In the genomic region with DNA sequence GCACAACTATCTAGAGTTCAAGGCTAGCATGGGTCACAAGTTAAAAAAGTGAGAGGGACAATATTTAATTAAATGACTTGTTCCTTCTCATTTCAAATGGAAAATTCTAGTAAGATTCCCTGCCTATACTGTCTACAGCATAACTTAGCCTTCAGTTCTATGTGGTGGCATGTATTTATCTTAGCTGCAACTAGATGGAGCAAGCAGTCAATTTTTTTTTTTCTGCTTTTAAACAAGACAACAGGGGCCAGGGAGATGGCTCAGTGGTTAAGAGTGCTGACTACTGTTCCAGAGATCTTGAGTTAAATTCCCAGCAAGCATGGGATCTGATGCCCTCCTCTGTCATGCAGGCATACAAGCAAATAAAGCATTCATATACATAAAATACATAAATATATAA, we compare ENCODE assay signal across 18 mouse cellular contexts. TPM values are rescaled to one million over a fixed set of nuclear protein-coding genes. Genes with fewer than 3 reads are reported as not detected.
DNase-seq lines count a peak whose midpoint lies in the region; ATAC-seq and TF ChIP-seq lines count a peak whose summit lies in the region.
"Had no signal": no experiment of that assay in that cellular context is flagged by ENCODE, and none has a peak within 500 bp of the region (broad histone marks: within the 10 kb centered on the region; RNA-seq: fewer than 3 reads in every experiment).

No protein-coding gene starts in this region.

- H3K4me3 ChIP-seq in hindbrain, postnatal 0 days (ENCODE audit: low read length) = no peak overlapping the region
- H3K4me3 ChIP-seq in hindbrain, embryonic 10.5 days = no peak overlapping the region
- H3K4me3 ChIP-seq in lung, postnatal 0 days (ENCODE audit: low read depth, low read length) = no peak overlapping the region
- no peak overlapping the region for H3K4me3 ChIP-seq in MEL (ENCODE audit: control insufficient read depth in 1 of 2, insufficient read depth in 1 of 2, low read depth in 2 of 2, low read length in 2 of 2)
- H3K4me3 ChIP-seq: heart, embryonic 15.5 days; liver, embryonic 15.5 days had no signal

- no peaks in the 10 kb centered on the region for H3K9me3 ChIP-seq in hindbrain, postnatal 0 days (ENCODE audit: low read length)
- no peaks in the 10 kb centered on the region for H3K9me3 ChIP-seq in hindbrain, embryonic 10.5 days
- no peaks in the 10 kb centered on the region for H3K9me3 ChIP-seq in lung, postnatal 0 days (ENCODE audit: low read length)
- H3K9me3 ChIP-seq in MEL (replicated peaks; ENCODE audit: insufficient read depth, low read length) = no peaks in the 10 kb centered on the region
- H3K9me3 ChIP-seq: heart, embryonic 15.5 days; liver, embryonic 15.5 days had no signal

- no peak for TF ChIP-seq EP300 in lung, postnatal 0 days (IDR thresholded peaks at IDR 0.05)
- no peak for TF ChIP-seq EP300 in MEL (IDR thresholded peaks at IDR 0.05; ENCODE audit: low read depth in 1 of 2, low read length in 2 of 2)

- H3K9ac ChIP-seq in hindbrain, postnatal 0 days (replicated peaks; ENCODE audit: low read length) = no peak overlapping the region
- no peak overlapping the region for H3K9ac ChIP-seq in lung, postnatal 0 days (replicated peaks; ENCODE audit: low read depth)
- H3K9ac ChIP-seq in MEL (ENCODE audit: control insufficient read depth, low read depth, low read length, poor library complexity, severe bottlenecking) = no peak overlapping the region
- H3K9ac ChIP-seq: heart, embryonic 15.5 days; liver, embryonic 15.5 days had no signal

- DNase-seq in hindbrain, postnatal 0 days (ENCODE audit: low spot score) = peak; percentile 3
- DNase-seq in hindbrain, embryonic 10.5 days (ENCODE audit: low spot score) = no peak
- peak; percentile 66 for DNase-seq in lung, postnatal 0 days (ENCODE audit: low spot score)
- no peak for DNase-seq in lung, postnatal 25 days (ENCODE audit: low spot score)
- no peak for DNase-seq in MEL (ENCODE audit: low read depth, low spot score)
- DNase-seq in splenic B cell, adult 2 months (ENCODE audit: low read depth, low spot score) = peak; percentile 31
- DNase-seq in spleen, adult 18-20 months = no peak
- DNase-seq: adrenal gland, postnatal 25 days; cerebellum, adult 11-12 months; cerebellum, postnatal 25 days; embryo, embryonic 11 days; gastrocnemius, postnatal 14 days; heart, adult 18-20 months; lung, postnatal 36 days; right cerebral cortex, adult 18-20 months had no signal

- peak; percentile 34 for TF ChIP-seq RAD21 in MEL (IDR thresholded peaks at IDR 0.05; ENCODE audit: low read depth, low read length)

- peaks cover 3% of the 10 kb centered on the region; the same call in 1 of the 2 replicates for H3K79me2 ChIP-seq in MEL (ENCODE audit: control insufficient read depth, insufficient read depth, low read length, poor library complexity)

- no peak for TF ChIP-seq POLR2A in MEL (IDR thresholded peaks at IDR 0.05; ENCODE audit: control insufficient read depth in 1 of 2, insufficient read depth in 1 of 2, low read depth in 1 of 2, low read length in 2 of 2, poor library complexity in 1 of 2)

- H3K27ac ChIP-seq in hindbrain, postnatal 0 days = no peak overlapping the region
- H3K27ac ChIP-seq in hindbrain, embryonic 10.5 days = no peak overlapping the region
- no peak overlapping the region for H3K27ac ChIP-seq in lung, postnatal 0 days (ENCODE audit: low read length)
- H3K27ac ChIP-seq in MEL (ENCODE audit: control insufficient read depth, low read depth, low read length) = no peak overlapping the region
- H3K27ac ChIP-seq: heart, embryonic 15.5 days; liver, embryonic 15.5 days had no signal

- ATAC-seq in hindbrain, postnatal 0 days = no peak
- ATAC-seq in lung, postnatal 0 days = no peak
- ATAC-seq: inflammation-experienced regulatory T-cells, adult 6 months had no signal

- H3K4me1 ChIP-seq in hindbrain, postnatal 0 days (ENCODE audit: insufficient read depth, low read length) = no peaks in the 10 kb centered on the region
- no peaks in the 10 kb centered on the region for H3K4me1 ChIP-seq in hindbrain, embryonic 10.5 days (replicated peaks)
- H3K4me1 ChIP-seq in lung, postnatal 0 days (ENCODE audit: insufficient read depth, low read depth, low read length) = no peaks in the 10 kb centered on the region
- peaks cover 13 to 19% of the 10 kb centered on the region in 2 experiments for H3K4me1 ChIP-seq in MEL (ENCODE audit: control insufficient read depth in 1 of 2, insufficient read depth in 2 of 2, low read length in 2 of 2)
- H3K4me1 ChIP-seq: heart, embryonic 15.5 days; liver, embryonic 15.5 days had no signal

- peak; percentile 44 for TF ChIP-seq CTCF in hindbrain, postnatal 0 days (IDR thresholded peaks at IDR 0.05; ENCODE audit: low read depth)
- TF ChIP-seq CTCF in lung, postnatal 0 days (IDR thresholded peaks at IDR 0.05) = peak; percentile 53
- peak in 1 of 3 experiments; percentile 33; a peak in 2 of 6 replicates for TF ChIP-seq CTCF in MEL (IDR thresholded peaks at IDR 0.05 in 2 of 3, conservative IDR thresholded peaks at IDR 0.05 in 1 of 3; ENCODE audit: control insufficient read depth in 1 of 3, insufficient read depth in 1 of 3, low read depth in 2 of 3, low read length in 3 of 3, poor library complexity in 1 of 3, severe bottlenecking in 1 of 3)

- no peaks in the 10 kb centered on the region for H3K27me3 ChIP-seq in hindbrain, postnatal 0 days (ENCODE audit: insufficient read depth, low read length)
- no peaks in the 10 kb centered on the region for H3K27me3 ChIP-seq in hindbrain, embryonic 10.5 days (ENCODE audit: insufficient read depth, poor library complexity, severe bottlenecking)
- no peaks in the 10 kb centered on the region for H3K27me3 ChIP-seq in lung, postnatal 0 days (replicated peaks; ENCODE audit: insufficient read depth, low read length)
- H3K27me3 ChIP-seq in MEL (ENCODE audit: control insufficient read depth in 1 of 2, insufficient read depth in 2 of 2, low read length in 2 of 2) = no peaks in the 10 kb centered on the region
- no peaks in the 10 kb centered on the region for H3K27me3 ChIP-seq in splenic B cell, adult 2 months (ENCODE audit: control insufficient read depth, insufficient read depth, low read length, poor library complexity, severe bottlenecking)
- H3K27me3 ChIP-seq: heart, embryonic 15.5 days; liver, embryonic 15.5 days had no signal

- peaks cover 69% of the 10 kb centered on the region for H3K36me3 ChIP-seq in hindbrain, postnatal 0 days (ENCODE audit: insufficient read depth, low read length)
- peaks cover 100% of the 10 kb centered on the region for H3K36me3 ChIP-seq in hindbrain, embryonic 10.5 days
- peaks cover 38% of the 10 kb centered on the region for H3K36me3 ChIP-seq in lung, postnatal 0 days (ENCODE audit: insufficient read depth, low read length)
- H3K36me3 ChIP-seq in MEL (ENCODE audit: control insufficient read depth in 1 of 2, insufficient read depth in 2 of 2, low read length in 2 of 2) = peaks cover 23 to 38% of the 10 kb centered on the region in 2 experiments
- peaks cover 25% of the 10 kb centered on the region for H3K36me3 ChIP-seq in splenic B cell, adult 2 months (ENCODE audit: control insufficient read depth, insufficient read depth, low read length, poor library complexity, severe bottlenecking)

- H3K4me2 ChIP-seq in hindbrain, postnatal 0 days (ENCODE audit: low read depth, low read length) = no peak overlapping the region
- H3K4me2 ChIP-seq in lung, postnatal 0 days (replicated peaks; ENCODE audit: low read depth, low read length) = no peak overlapping the region
- H3K4me2 ChIP-seq: heart, embryonic 15.5 days; liver, embryonic 15.5 days had no signal

TF ChIP-seq in MEL, 35 proteins besides CTCF, POLR2A, EP300 and RAD21:
- TF ChIP-seq SMC3 (IDR thresholded peaks at IDR 0.05; ENCODE audit: low read depth, low read length) = 0 out of 2 replicates have a peak, but pooled peaks have one; percentile 14
- TF ChIP-seq MAX (IDR thresholded peaks at IDR 0.05; ENCODE audit: low read length) = no peak
TF ChIP-seq in MEL: peak in this region for 1.

RNA-seq across cellular contexts. Expression of gene Zfp106, which starts 34.1 kb away (rescaled TPM):
- total RNA-seq in hindbrain, postnatal 0 days (2014; rRNA removed) = 58.9 and 61.5 TPM in 2 replicates
- 40.3 and 41.6 TPM in 2 replicates for polyA plus RNA-seq in hindbrain, postnatal 0 days (2015; fragmentation: Nextera tagmentation; extraction: Ambion mirVana)
- polyA plus RNA-seq in hindbrain, embryonic 10.5 days (2016; fragmentation: Nextera tagmentation; extraction: Ambion mirVana) = 54.8 and 75.2 TPM in 2 replicates
- polyA plus RNA-seq in lung, postnatal 0 days (2015; fragmentation: Nextera tagmentation; extraction: Ambion mirVana) = 28.2 and 28.5 TPM in 2 replicates
- total RNA-seq in MEL (2012; rRNA removed) = 63.9 and 78.8 TPM in 2 replicates
- polyA plus RNA-seq in MEL (2012; ENCODE audit: insufficient read depth in 1 of 2, insufficient read length in 2 of 2, low read depth in 1 of 2, low replicate concordance in 2 of 2, missing spikeins in 1 of 2) = 100 to 1,000 TPM in 1 of 2 experiments, 10 to 100 TPM in 1; 80.6 to 130 TPM

RNA-seq across cellular contexts. Expression of gene Snap23, which starts 37.9 kb away (rescaled TPM):
- 14.7 and 20.7 TPM in 2 replicates for total RNA-seq in hindbrain, postnatal 0 days (2014; rRNA removed)
- polyA plus RNA-seq in hindbrain, postnatal 0 days (2015; fragmentation: Nextera tagmentation; extraction: Ambion mirVana) = 10.7 and 13.1 TPM in 2 replicates
- polyA plus RNA-seq in hindbrain, embryonic 10.5 days (2016; fragmentation: Nextera tagmentation; extraction: Ambion mirVana) = 42.0 and 53.4 TPM in 2 replicates
- 40.0 and 48.0 TPM in 2 replicates for polyA plus RNA-seq in lung, postnatal 0 days (2015; fragmentation: Nextera tagmentation; extraction: Ambion mirVana)
- 41.5 and 50.8 TPM in 2 replicates for total RNA-seq in MEL (2012; rRNA removed)
- polyA plus RNA-seq in MEL (2012; ENCODE audit: insufficient read depth in 1 of 2, insufficient read length in 2 of 2, low read depth in 1 of 2, low replicate concordance in 2 of 2, missing spikeins in 1 of 2) = 10 to 100 TPM in 1 of 2 experiments, not detected in 1; 81.5 TPM

Comparison
In these comparisons a context has a peak if more than half of its experiments do, and no peak if none do; other contexts are left out.
1. DNase-seq: peak in hindbrain, postnatal 0 days (single experiment), lung, postnatal 0 days (single experiment) and splenic B cell, adult 2 months (single experiment); none in hindbrain, embryonic 10.5 days (single experiment), lung, postnatal 25 days (single experiment), MEL (single experiment) and spleen, adult 18-20 months (0 of 2).